Mouse (Mus musculus) embryonic fibroblast, embryonic 13.5 days (primary cell): ENCODE data around the gene Mnd1.

ENCODE experiments used
- CTCF ChIP-seq: IDR thresholded peaks from 2 replicates; pipeline ENCODE4 v1.5.1; 2011; ENCODE audit warnings: mild to moderate bottlenecking, control low read depth, low read length, moderate library complexity, borderline replicate concordance; ENCODE audit not compliant: insufficient read depth
- POLR2A ChIP-seq: IDR thresholded peaks from 2 replicates; pipeline ENCODE4 v1.6.1; 2011; ENCODE audit warnings: low read depth, mild to moderate bottlenecking, control low read depth, low read length, moderate library complexity

- TF ChIP-seq CTCF, result no peak
- no peak for TF ChIP-seq POLR2A
Observed at GRCm38 (mm10) chr3:84204640-84205039, 49.1 kb upstream of the Mnd1 start.
